8 mouse cellular contexts compared by ENCODE assay signal in the genomic region with DNA sequence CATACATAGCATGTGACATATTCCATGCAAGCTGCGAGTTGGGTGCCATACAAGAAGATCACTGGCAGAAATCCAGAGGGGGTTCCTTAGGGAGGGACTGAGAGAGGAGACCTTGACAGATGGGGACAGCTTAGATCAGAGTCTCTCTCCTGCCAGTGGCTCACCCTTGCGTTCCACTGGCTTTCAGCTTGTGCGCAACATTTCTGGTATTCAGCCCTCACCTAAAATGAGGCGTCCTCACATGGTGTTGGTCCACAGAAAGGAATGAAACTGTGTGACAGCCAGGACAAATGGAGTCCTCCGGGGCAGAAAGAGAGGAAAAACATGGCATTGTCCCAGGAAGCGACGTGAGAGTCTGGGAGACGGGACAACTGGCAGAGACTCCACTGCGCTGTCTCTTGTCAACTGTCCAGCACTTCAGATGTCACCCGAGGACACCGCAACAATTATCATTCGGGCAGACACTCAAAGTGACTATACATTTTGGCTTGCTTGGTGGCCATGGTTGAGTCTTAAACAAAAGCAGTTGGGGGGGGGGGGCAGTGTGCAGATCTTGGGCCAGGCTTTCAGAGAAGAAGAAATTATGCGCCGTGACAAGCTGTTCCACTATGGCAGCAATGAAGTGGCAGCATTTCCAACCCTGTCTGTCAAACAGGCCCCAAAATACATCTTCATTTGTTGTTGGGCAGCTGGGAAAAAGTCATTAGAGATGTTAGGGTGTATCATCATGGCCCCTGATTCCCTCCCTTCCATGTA.
A peak's percentile ranks its signal among the peaks of the same experiment; 100 is the strongest.
DNase-seq lines count a peak whose midpoint lies in the region; ATAC-seq and TF ChIP-seq lines count a peak whose summit lies in the region.

No protein-coding gene starts in this region.

- H3K27me3 ChIP-seq in kidney, embryonic 16.5 days (ENCODE audit: insufficient read depth, low read length), result no peaks in the 10 kb centered on the region
- H3K27me3 ChIP-seq in heart, embryonic 12.5 days (replicated peaks), result no peaks in the 10 kb centered on the region
- no peaks in the 10 kb centered on the region for H3K27me3 ChIP-seq in lung, postnatal 0 days (replicated peaks; ENCODE audit: insufficient read depth, low read length)

- no peak overlapping the region for H3K4me2 ChIP-seq in kidney, embryonic 16.5 days (replicated peaks; ENCODE audit: low read depth, low read length)
- H3K4me2 ChIP-seq in heart, embryonic 12.5 days, result peak overlapping the region; percentile 2; the same call in 1 of the 2 replicates
- H3K4me2 ChIP-seq in lung, postnatal 0 days (replicated peaks; ENCODE audit: low read depth, low read length), result 0 out of 2 replicates have a peak overlapping the region, but pooled peaks have one; percentile 14

- no peak overlapping the region for H3K9ac ChIP-seq in kidney, embryonic 16.5 days (replicated peaks; ENCODE audit: low read length)
- H3K9ac ChIP-seq in heart, embryonic 12.5 days, result no peak overlapping the region
- no peak overlapping the region for H3K9ac ChIP-seq in lung, postnatal 0 days (replicated peaks; ENCODE audit: low read depth)

- 0 out of 2 replicates have a peak, but pooled peaks have one; percentile 18 for TF ChIP-seq EP300 in lung, postnatal 0 days (IDR thresholded peaks at IDR 0.05)

- 84% methylated on average over 14 of the region's 14 CpGs for WGBS in kidney, embryonic 16.5 days
- 56% methylated on average over 14 of the region's 14 CpGs for WGBS in heart, embryonic 12.5 days
- WGBS in lung, postnatal 0 days, result 59% methylated on average over 14 of the region's 14 CpGs

- no peaks in the 10 kb centered on the region for H3K36me3 ChIP-seq in kidney, embryonic 16.5 days (ENCODE audit: insufficient read depth, low read length)
- H3K36me3 ChIP-seq in heart, embryonic 12.5 days, result no peaks in the 10 kb centered on the region
- H3K36me3 ChIP-seq in lung, postnatal 0 days (ENCODE audit: insufficient read depth, low read length), result no peaks in the 10 kb centered on the region

- TF ChIP-seq CTCF in lung, postnatal 0 days (IDR thresholded peaks at IDR 0.05), result no peak

- H3K27ac ChIP-seq in kidney, embryonic 16.5 days (ENCODE audit: low read length), result no peak overlapping the region
- peak overlapping the region; percentile 3 for H3K27ac ChIP-seq in heart, embryonic 12.5 days (ENCODE audit: poor library complexity, severe bottlenecking)
- no peak overlapping the region for H3K27ac ChIP-seq in lung, postnatal 0 days (ENCODE audit: low read length)

- no peaks in the 10 kb centered on the region for H3K9me3 ChIP-seq in kidney, embryonic 16.5 days (ENCODE audit: low read length)
- H3K9me3 ChIP-seq in heart, embryonic 12.5 days (replicated peaks), result no peaks in the 10 kb centered on the region
- H3K9me3 ChIP-seq in lung, postnatal 0 days (ENCODE audit: low read length), result no peaks in the 10 kb centered on the region

- no peaks in the 10 kb centered on the region for H3K4me1 ChIP-seq in kidney, embryonic 16.5 days (ENCODE audit: insufficient read depth, low read length)
- peaks cover 26% of the 10 kb centered on the region for H3K4me1 ChIP-seq in heart, embryonic 12.5 days (replicated peaks)
- peaks cover 5% of the 10 kb centered on the region; the same call in 1 of the 2 replicates for H3K4me1 ChIP-seq in lung, postnatal 0 days (ENCODE audit: insufficient read depth, low read depth, low read length)

- no peak overlapping the region for H3K4me3 ChIP-seq in kidney, embryonic 16.5 days (ENCODE audit: low read length)
- H3K4me3 ChIP-seq in heart, embryonic 12.5 days, result no peak overlapping the region
- no peak overlapping the region for H3K4me3 ChIP-seq in lung, postnatal 0 days (ENCODE audit: low read depth, low read length)

- no peak for ATAC-seq in kidney, embryonic 16.5 days (ENCODE audit: low FRiP score, low TSS enrichment)
- ATAC-seq in heart, embryonic 12.5 days (ENCODE audit: insufficient number of reproducible peaks, low FRiP score), result no peak
- peak; percentile 80 for ATAC-seq in lung, postnatal 0 days
- no peak for ATAC-seq in granulocyte monocyte progenitor cell, adult 5-6 weeks (replicated peaks; ENCODE audit: poor library complexity, severe bottlenecking)

- peak; percentile 9 for DNase-seq in kidney, adult 18-20 months
- DNase-seq in adipocyte (ENCODE audit: low spot score), result peak; percentile 5
- DNase-seq in cerebellum, adult 8-10 months, result peak; percentile 41
- DNase-seq in lung, postnatal 0 days (ENCODE audit: low spot score), result peak; percentile 81
- DNase-seq in yolk sac, embryonic 10.5 days (ENCODE audit: low spot score), result no peak
